Mouse (Mus musculus): ENCODE results near the gene Clec10a. TPM values are rescaled to one million over a fixed set of nuclear protein-coding genes. Genes with fewer than 3 reads are reported as not detected.
"Not testable (repeated sequence)": the region's sequence is repeated elsewhere in the genome, so short reads cannot be mapped to it uniquely, and the experiment has no call there.

Clec10a gene
- polyA plus RNA-seq, 1 experiment from 2014 or later: 0.97 TPM

DNA sequence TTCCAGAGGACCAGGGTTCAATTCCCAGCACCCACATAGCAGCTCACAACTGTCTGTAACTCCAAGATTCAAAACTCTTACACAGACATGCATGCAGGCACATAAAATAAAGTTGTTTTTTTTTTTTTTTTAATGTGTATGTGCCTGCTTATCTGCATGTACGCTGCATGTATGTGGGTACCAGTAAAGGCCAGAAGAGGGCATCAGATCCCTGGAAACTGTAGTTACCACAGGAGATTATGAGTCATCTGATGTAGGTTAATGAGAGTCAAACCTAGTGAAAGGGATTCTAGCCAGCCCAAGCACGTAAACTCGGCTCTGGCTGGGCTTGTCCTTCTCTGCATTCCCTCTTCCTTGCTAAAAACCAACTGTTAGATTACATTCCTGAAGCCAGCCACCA is 4.9 kb upstream of the Clec10a start:
- H3K4me1 ChIP-seq (ENCODE audit: control insufficient read depth, insufficient read depth, low read length): no peaks in the 10 kb centered on the region
- H3K4me2 ChIP-seq (ENCODE audit: low read length): no peak overlapping the region
- no peaks in the 10 kb centered on the region for H3K9me3 ChIP-seq (replicated peaks; ENCODE audit: control insufficient read depth, low read length)
- H3K4me3 ChIP-seq (ENCODE audit: low read depth, low read length): no peak overlapping the region
- ATAC-seq (no peak), DNase-seq (ENCODE audit: low spot score) (no peak)
- H3K9ac ChIP-seq (ENCODE audit: low read length): no peak overlapping the region
- WGBS: 69% methylated on average over 3 of the region's 3 CpGs
- H3K27ac ChIP-seq (ENCODE audit: low read depth, low read length): no peak overlapping the region
- H3K36me3 ChIP-seq (ENCODE audit: control insufficient read depth, insufficient read depth, low read length): no peaks in the 10 kb centered on the region
- H3K27me3 ChIP-seq (replicated peaks; ENCODE audit: control insufficient read depth, insufficient read depth, low read length): no peaks in the 10 kb centered on the region

DNA sequence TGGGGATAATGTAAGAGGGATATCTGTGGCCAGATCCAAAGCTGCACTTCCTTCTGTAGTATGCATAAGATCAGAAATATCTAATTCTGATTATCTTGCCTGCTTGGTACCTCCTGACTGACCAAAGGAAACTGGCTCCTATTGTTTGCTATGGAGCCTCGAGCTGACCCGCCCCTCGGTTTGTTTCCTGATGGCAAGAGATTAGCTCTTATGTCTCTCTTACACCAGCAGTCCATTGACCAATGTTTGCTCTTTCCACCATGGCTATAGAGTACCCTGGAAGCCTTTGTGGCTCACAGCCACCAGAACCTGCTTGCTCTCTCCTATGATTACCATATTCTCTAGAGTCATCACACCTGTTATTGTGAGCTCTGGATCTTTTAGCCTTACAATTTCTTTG is 6.3 kb downstream of the Clec10a start:
- Histone ChIP-seq H3K27me3 (replicated peaks; ENCODE audit: control insufficient read depth, insufficient read depth, low read length) (no peaks in the 10 kb centered on the region), H3K4me2 (ENCODE audit: low read length) (no peak overlapping the region), H3K27ac (ENCODE audit: low read depth, low read length) (no peak overlapping the region), H3K9me3 (replicated peaks; ENCODE audit: control insufficient read depth, low read length) (no peaks in the 10 kb centered on the region), H3K9ac (ENCODE audit: low read length) (no peak overlapping the region), H3K4me3 (ENCODE audit: low read depth, low read length) (no peak overlapping the region), H3K4me1 (ENCODE audit: control insufficient read depth, insufficient read depth, low read length) (no peaks in the 10 kb centered on the region), H3K36me3 (ENCODE audit: control insufficient read depth, insufficient read depth, low read length) (no peaks in the 10 kb centered on the region)
- no peak for ATAC-seq
- WGBS: 69% methylated on average over 3 of the region's 3 CpGs
- no peak for DNase-seq (ENCODE audit: low spot score)

DNA sequence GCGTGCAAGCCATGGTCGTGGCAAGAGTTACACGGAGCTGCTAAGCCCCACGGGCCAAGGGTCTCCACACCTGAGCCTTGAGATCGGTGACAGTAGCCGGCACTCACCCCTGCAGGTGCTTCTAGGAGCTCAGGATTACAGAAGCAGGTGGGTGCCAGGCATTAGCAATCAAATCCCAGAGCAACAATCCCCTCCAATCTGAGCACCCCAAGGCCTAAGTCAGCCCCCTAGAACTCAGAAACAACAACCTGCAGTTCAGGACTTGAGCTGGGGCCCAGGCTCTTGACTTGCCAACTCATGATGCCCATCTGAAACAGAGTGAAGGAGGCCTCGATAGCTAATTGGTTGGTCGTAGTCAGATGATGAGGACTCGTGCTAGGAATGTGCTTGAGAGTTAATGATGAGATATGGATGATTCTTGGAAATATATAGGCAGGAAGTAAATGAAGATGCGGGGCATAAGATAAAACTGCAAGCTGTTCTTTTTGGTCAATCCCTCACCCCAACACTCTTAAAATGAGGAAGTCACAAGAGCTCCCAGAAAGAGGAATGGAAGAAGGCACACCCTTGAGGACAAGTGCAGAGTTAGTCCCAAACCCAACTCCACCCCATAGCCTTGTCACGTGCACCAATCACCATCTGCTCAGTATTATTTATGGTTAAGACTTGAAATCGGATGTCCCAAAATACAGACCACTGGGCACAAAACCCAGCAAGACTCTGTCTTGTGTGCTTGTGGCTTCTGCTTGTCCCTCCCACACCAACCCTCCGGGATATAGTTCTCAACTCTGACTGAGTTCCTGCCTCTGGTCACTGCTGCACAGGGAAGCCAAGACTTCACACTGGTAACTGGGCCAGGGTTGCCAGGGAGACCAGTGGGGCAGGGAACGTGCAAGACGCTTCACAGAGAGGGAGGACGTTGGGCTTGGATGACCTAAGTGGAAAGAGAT is 10.2 kb downstream of the Clec10a start:
- Histone ChIP-seq H3K27ac (ENCODE audit: low read depth, low read length) (no peak overlapping the region), H3K4me3 (ENCODE audit: low read depth, low read length) (no peak overlapping the region), H3K36me3 (ENCODE audit: control insufficient read depth, insufficient read depth, low read length) (no peaks in the 10 kb centered on the region), H3K4me1 (ENCODE audit: control insufficient read depth, insufficient read depth, low read length) (no peaks in the 10 kb centered on the region), H3K27me3 (replicated peaks; ENCODE audit: control insufficient read depth, insufficient read depth, low read length) (no peaks in the 10 kb centered on the region), H3K9me3 (replicated peaks; ENCODE audit: control insufficient read depth, low read length) (no peaks in the 10 kb centered on the region), H3K4me2 (ENCODE audit: low read length) (no peak overlapping the region), H3K9ac (ENCODE audit: low read length) (no peak overlapping the region)
- ATAC-seq (no peak), DNase-seq (ENCODE audit: low spot score) (no peak)
- 74% methylated on average over 16 of the region's 16 CpGs for WGBS

DNA sequence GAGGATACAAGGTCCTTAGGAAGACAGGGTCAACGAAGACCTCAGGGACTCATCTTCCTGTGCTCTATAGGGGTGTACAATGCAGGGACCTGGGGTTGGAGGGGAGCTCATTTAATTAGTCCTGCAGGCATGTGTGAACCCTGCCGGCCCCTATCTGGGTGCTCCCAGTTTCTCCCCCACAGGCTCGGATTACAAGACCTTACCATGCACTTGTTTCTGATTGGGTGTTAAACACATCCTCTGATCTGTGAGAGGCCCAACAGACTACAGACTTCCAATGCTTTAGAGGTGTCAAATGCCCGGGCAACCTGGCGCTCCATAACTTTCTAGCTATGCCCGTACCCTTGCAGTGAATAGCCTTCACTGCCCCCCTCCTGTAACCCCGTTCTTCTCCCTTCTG is 12.1 kb downstream of the Clec10a start:
- ATAC-seq: no peak
- Histone ChIP-seq H3K4me3 (ENCODE audit: low read depth, low read length) (no peak overlapping the region), H3K36me3 (ENCODE audit: control insufficient read depth, insufficient read depth, low read length) (no peaks in the 10 kb centered on the region), H3K27ac (ENCODE audit: low read depth, low read length) (no peak overlapping the region), H3K4me1 (ENCODE audit: control insufficient read depth, insufficient read depth, low read length) (no peaks in the 10 kb centered on the region), H3K27me3 (replicated peaks; ENCODE audit: control insufficient read depth, insufficient read depth, low read length) (no peaks in the 10 kb centered on the region), H3K4me2 (ENCODE audit: low read length) (no peak overlapping the region), H3K9ac (ENCODE audit: low read length) (no peak overlapping the region), H3K9me3 (replicated peaks; ENCODE audit: control insufficient read depth, low read length) (no peaks in the 10 kb centered on the region)
- DNase-seq (ENCODE audit: low spot score): no peak
- WGBS: 63% methylated on average over 7 of the region's 7 CpGs

DNA sequence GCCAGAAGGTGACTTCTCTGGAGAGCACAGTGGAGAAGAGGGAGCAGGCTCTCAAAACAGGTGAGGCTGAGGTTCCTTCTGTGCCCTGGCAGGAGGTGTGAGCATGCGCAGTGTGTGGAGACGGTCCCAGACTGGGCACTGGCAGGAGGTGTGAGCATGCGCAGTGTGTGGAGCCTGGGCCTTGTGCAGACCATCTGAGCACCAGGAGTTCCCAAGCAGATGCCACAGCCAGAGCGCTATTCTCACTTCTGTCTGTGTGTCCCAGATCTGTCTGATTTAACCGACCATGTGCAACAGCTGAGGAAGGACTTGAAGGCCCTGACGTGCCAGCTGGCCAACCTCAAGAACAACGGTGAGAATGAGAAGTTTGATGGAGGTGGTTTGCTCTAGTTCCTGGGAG is 13.5 kb downstream of the Clec10a start:
- H3K4me1 ChIP-seq (ENCODE audit: control insufficient read depth, insufficient read depth, low read length); H3K9ac ChIP-seq (ENCODE audit: low read length); H3K4me3 ChIP-seq (ENCODE audit: low read depth, low read length); DNase-seq (ENCODE audit: low spot score); H3K27me3 ChIP-seq (replicated peaks; ENCODE audit: control insufficient read depth, insufficient read depth, low read length); H3K4me2 ChIP-seq (ENCODE audit: low read length); H3K36me3 ChIP-seq (ENCODE audit: control insufficient read depth, insufficient read depth, low read length); H3K9me3 ChIP-seq (replicated peaks; ENCODE audit: control insufficient read depth, low read length); H3K27ac ChIP-seq (ENCODE audit: low read depth, low read length); ATAC-seq: not testable (repeated sequence)
- WGBS: 88% methylated on average over 7 of the region's 7 CpGs

DNA sequence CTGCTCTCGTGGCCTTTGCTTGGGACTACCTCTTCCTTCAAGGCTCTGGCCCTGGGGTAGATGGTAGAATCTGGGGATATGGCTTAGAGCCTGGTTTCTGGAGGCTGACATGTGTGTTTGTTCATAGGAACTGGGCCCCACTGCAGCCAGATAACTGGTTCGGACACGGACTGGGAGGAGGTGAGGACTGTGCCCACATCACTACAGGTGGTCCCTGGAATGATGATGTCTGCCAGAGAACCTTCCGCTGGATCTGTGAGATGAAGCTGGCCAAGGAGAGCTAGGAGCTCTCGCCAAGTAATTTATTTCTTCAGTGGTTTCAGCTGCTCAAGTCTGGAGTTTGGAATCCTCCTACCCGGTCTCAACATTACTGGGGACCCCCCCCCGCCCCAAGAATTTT is 14.3 kb downstream of the Clec10a start:
- ATAC-seq: no peak
- no peak for DNase-seq (ENCODE audit: low spot score)
- H3K4me2 ChIP-seq (ENCODE audit: low read length): no peak overlapping the region
- WGBS: 76% methylated on average over 7 of the region's 7 CpGs
- H3K9ac ChIP-seq (ENCODE audit: low read length): no peak overlapping the region
- H3K9me3 ChIP-seq (replicated peaks; ENCODE audit: control insufficient read depth, low read length): no peaks in the 10 kb centered on the region
- H3K4me3 ChIP-seq (ENCODE audit: low read depth, low read length): no peak overlapping the region
- H3K27me3 ChIP-seq (replicated peaks; ENCODE audit: control insufficient read depth, insufficient read depth, low read length): no peaks in the 10 kb centered on the region
- H3K4me1 ChIP-seq (ENCODE audit: control insufficient read depth, insufficient read depth, low read length): no peaks in the 10 kb centered on the region
- no peak overlapping the region for H3K27ac ChIP-seq (ENCODE audit: low read depth, low read length)
- H3K36me3 ChIP-seq (ENCODE audit: control insufficient read depth, insufficient read depth, low read length): no peaks in the 10 kb centered on the region

DNA sequence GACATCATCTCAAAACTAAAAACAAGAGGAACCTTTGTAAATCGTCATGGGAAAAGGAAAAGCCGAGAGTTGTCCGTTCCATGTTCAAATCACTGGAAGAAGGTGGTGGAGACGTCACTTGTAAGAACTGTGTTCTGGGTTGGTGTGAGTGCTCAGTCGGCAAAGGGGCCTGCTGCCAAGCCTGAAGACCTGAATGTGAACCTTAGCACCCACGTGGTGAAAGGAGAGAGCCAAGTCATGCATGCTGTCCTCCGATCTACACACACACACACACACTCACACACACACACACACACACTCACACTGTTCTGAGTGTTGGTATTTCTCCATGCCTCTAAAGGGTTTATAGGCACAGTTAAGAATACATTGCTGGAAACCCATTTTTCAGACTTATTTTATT is 15.2 kb downstream of the Clec10a start:
- Histone ChIP-seq H3K4me2 (ENCODE audit: low read length) (no peak overlapping the region), H3K27me3 (replicated peaks; ENCODE audit: control insufficient read depth, insufficient read depth, low read length) (no peaks in the 10 kb centered on the region), H3K9me3 (replicated peaks; ENCODE audit: control insufficient read depth, low read length) (no peaks in the 10 kb centered on the region), H3K4me3 (ENCODE audit: low read depth, low read length) (no peak overlapping the region), H3K36me3 (ENCODE audit: control insufficient read depth, insufficient read depth, low read length) (no peaks in the 10 kb centered on the region), H3K27ac (ENCODE audit: low read depth, low read length) (no peak overlapping the region), H3K9ac (ENCODE audit: low read length) (no peak overlapping the region), H3K4me1 (ENCODE audit: control insufficient read depth, insufficient read depth, low read length) (no peaks in the 10 kb centered on the region)
- 85% methylated on average over 7 of the region's 7 CpGs for WGBS
- DNase-seq (ENCODE audit: low spot score) (no peak), ATAC-seq (no peak)

DNA sequence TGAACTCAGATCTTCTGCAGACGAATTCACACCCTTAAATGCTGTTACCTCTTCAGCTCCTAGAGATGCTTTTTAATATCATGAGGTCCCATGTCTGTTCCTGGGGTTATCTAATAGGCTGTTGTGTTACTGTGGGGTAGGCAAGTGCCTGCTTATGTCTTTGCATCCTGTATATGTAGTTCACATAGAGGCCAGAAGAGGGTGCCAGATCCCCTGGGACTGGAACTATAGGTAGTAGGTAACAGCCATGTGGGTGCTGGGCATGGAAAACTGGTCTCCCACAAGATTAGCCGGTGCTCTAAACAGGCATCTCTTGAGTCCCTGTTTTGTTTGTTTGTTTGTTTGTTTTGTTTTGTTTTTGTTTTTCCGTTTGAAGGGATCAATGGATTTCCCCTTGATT is 15.8 kb downstream of the Clec10a start:
- H3K9me3 ChIP-seq (replicated peaks; ENCODE audit: control insufficient read depth, low read length): no peaks in the 10 kb centered on the region
- no peak overlapping the region for H3K9ac ChIP-seq (ENCODE audit: low read length)
- DNase-seq (ENCODE audit: low spot score) (peak; percentile 19), ATAC-seq (no peak)
- H3K4me1 ChIP-seq (ENCODE audit: control insufficient read depth, insufficient read depth, low read length): no peaks in the 10 kb centered on the region
- no peak overlapping the region for H3K4me2 ChIP-seq (ENCODE audit: low read length)
- no peaks in the 10 kb centered on the region for H3K27me3 ChIP-seq (replicated peaks; ENCODE audit: control insufficient read depth, insufficient read depth, low read length)
- H3K36me3 ChIP-seq (ENCODE audit: control insufficient read depth, insufficient read depth, low read length): no peaks in the 10 kb centered on the region
- no peak overlapping the region for H3K4me3 ChIP-seq (ENCODE audit: low read depth, low read length)
- 42% methylated on average over 3 of the region's 3 CpGs for WGBS
- H3K27ac ChIP-seq (ENCODE audit: low read depth, low read length): no peak overlapping the region

DNA sequence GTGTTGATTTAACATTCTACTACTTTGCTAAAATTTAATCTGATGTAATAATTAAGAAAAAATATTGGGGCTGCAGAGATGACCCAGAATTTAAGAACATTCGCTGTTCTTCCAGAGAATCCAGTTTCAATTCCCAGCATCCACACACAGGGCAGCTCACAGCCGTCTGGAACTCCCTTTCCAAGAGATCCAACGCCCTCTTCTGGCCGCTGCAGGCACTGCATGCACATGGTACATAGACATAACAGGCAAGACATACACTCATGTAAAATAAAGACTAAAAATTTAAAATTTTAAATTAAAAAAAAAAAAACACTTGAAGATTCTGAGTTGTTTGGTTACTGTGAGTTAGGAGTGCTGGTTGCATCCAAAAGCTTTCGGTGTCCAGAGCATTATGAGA is 16.3 kb downstream of the Clec10a start:
- WGBS: 55% methylated on average over 5 of the region's 5 CpGs
- DNase-seq (ENCODE audit: low spot score): no peak
- H3K4me3 ChIP-seq (ENCODE audit: low read depth, low read length): no peak overlapping the region
- H3K27ac ChIP-seq (ENCODE audit: low read depth, low read length): no peak overlapping the region
- no peak for ATAC-seq
- H3K36me3 ChIP-seq (ENCODE audit: control insufficient read depth, insufficient read depth, low read length): no peaks in the 10 kb centered on the region
- no peaks in the 10 kb centered on the region for H3K4me1 ChIP-seq (ENCODE audit: control insufficient read depth, insufficient read depth, low read length)
- no peaks in the 10 kb centered on the region for H3K9me3 ChIP-seq (replicated peaks; ENCODE audit: control insufficient read depth, low read length)
- H3K9ac ChIP-seq (ENCODE audit: low read length): no peak overlapping the region
- H3K27me3 ChIP-seq (replicated peaks; ENCODE audit: control insufficient read depth, insufficient read depth, low read length): no peaks in the 10 kb centered on the region
- no peak overlapping the region for H3K4me2 ChIP-seq (ENCODE audit: low read length)

Measured in forebrain, embryonic 14.5 days (tissue).